Mouse (Mus musculus): ENCODE measurements around the gene Raver2. TPM values are rescaled to one million over a fixed set of nuclear protein-coding genes. Genes with fewer than 3 reads are reported as not detected.

Raver2 gene
- total RNA-seq, 2 experiments from 2014 or later = 45.3 to 48.3 TPM

- Histone ChIP-seq H3K4me3 (no peak overlapping the region), H3K27ac (no peak overlapping the region)
- TF ChIP-seq CTCF (conservative IDR thresholded peaks at IDR 0.05) = no peak
- DNase-seq (ENCODE audit: low spot score in 2 of 2) = no peak
These were observed 67.1 kb downstream of the Raver2 start for GRCm38 (mm10) chr4:101135909-101136308.

GRCm38 (mm10) chr4:101137975-101138374 is 69.2 kb downstream of the Raver2 start:
- no peak for DNase-seq (ENCODE audit: low spot score in 2 of 2)
- no peak for TF ChIP-seq CTCF (conservative IDR thresholded peaks at IDR 0.05)
- Histone ChIP-seq H3K27ac (no peak overlapping the region), H3K4me3 (no peak overlapping the region)

- TF ChIP-seq CTCF (conservative IDR thresholded peaks at IDR 0.05) = no peak
- no peak for DNase-seq (ENCODE audit: low spot score in 2 of 2)
- no peak overlapping the region for H3K4me3 ChIP-seq
These were observed 73.0 kb downstream of the Raver2 start for GRCm38 (mm10) chr4:101141768-101142167.

GRCm38 (mm10) chr4:101143901-101144300 is 75.1 kb downstream of the Raver2 start:
- no peak for TF ChIP-seq CTCF (conservative IDR thresholded peaks at IDR 0.05)
- Histone ChIP-seq H3K4me3 (no peak overlapping the region), H3K27ac (no peak overlapping the region)
- no peak for DNase-seq (ENCODE audit: low spot score in 2 of 2)

More at GRCm38 (mm10) chr4:101141768-101142167, 73.0 kb downstream of the Raver2 start:
- no peak overlapping the region for H3K27ac ChIP-seq

- DNase-seq (ENCODE audit: low spot score in 2 of 2) = no peak
- TF ChIP-seq CTCF (conservative IDR thresholded peaks at IDR 0.05) = no peak
- no peak overlapping the region for H3K27ac ChIP-seq
- H3K4me3 ChIP-seq = no peak overlapping the region
These were observed 75.6 kb downstream of the Raver2 start for GRCm38 (mm10) chr4:101144361-101144760.

GRCm38 (mm10) chr4:101144790-101145189 is 76.0 kb downstream of the Raver2 start:
- no peak overlapping the region; the same call in 1 of the 2 replicates for H3K27ac ChIP-seq
- no peak for DNase-seq (ENCODE audit: low spot score in 2 of 2)
- no peak overlapping the region for H3K4me3 ChIP-seq
- TF ChIP-seq CTCF (conservative IDR thresholded peaks at IDR 0.05) = no peak

GRCm38 (mm10) chr4:101146047-101146745 is 77.4 kb downstream of the Raver2 start:
- H3K27ac ChIP-seq = peak overlapping the region; percentile 56
- no peak overlapping the region for H3K4me3 ChIP-seq
- TF ChIP-seq CTCF (conservative IDR thresholded peaks at IDR 0.05) = peak; percentile 97
- peak; percentile 81 to 86 for DNase-seq (ENCODE audit: low spot score in 2 of 2)

GRCm38 (mm10) chr4:101146891-101147655 is 78.3 kb downstream of the Raver2 start:
- peak; percentile 59 for TF ChIP-seq CTCF (conservative IDR thresholded peaks at IDR 0.05)
- DNase-seq (ENCODE audit: low spot score in 2 of 2) = no peak
- H3K27ac ChIP-seq = peak overlapping the region; percentile 56
- H3K4me3 ChIP-seq = no peak overlapping the region

- no peak for TF ChIP-seq CTCF (conservative IDR thresholded peaks at IDR 0.05)
- H3K27ac ChIP-seq = peak overlapping the region; percentile 7; the same call in 1 of the 2 replicates
- DNase-seq (ENCODE audit: low spot score in 2 of 2) = no peak
- H3K4me3 ChIP-seq = no peak overlapping the region
These were observed 86.8 kb downstream of the Raver2 start for GRCm38 (mm10) chr4:101155541-101155940.

GRCm38 (mm10) chr4:101157476-101157875 is 88.7 kb downstream of the Raver2 start:
- no peak for DNase-seq (ENCODE audit: low spot score in 2 of 2)
- no peak for TF ChIP-seq CTCF (conservative IDR thresholded peaks at IDR 0.05)
- Histone ChIP-seq H3K27ac (0 out of 2 replicates have a peak overlapping the region, but pooled peaks have one; percentile 39), H3K4me3 (no peak overlapping the region)

- DNase-seq (ENCODE audit: low spot score in 2 of 2) = peak in 1 of 2 experiments; percentile 47
- no peak overlapping the region for H3K4me3 ChIP-seq
- peak overlapping the region; percentile 39; the same call in 1 of the 2 replicates for H3K27ac ChIP-seq
These were observed 89.5 kb downstream of the Raver2 start for GRCm38 (mm10) chr4:101158282-101158681.

GRCm38 (mm10) chr4:101159191-101159764 is 90.5 kb downstream of the Raver2 start:
- H3K4me3 ChIP-seq = no peak overlapping the region
- no peak for DNase-seq (ENCODE audit: low spot score in 2 of 2)
- no peak for TF ChIP-seq CTCF (conservative IDR thresholded peaks at IDR 0.05)
- peak overlapping the region; percentile 39; the same call in 1 of the 2 replicates for H3K27ac ChIP-seq

More at GRCm38 (mm10) chr4:101158282-101158681, 89.5 kb downstream of the Raver2 start:
- no peak for TF ChIP-seq CTCF (conservative IDR thresholded peaks at IDR 0.05)

GRCm38 (mm10) chr4:101160821-101161220 is 92.0 kb downstream of the Raver2 start:
- Histone ChIP-seq H3K4me3 (no peak overlapping the region), H3K27ac (no peak overlapping the region)
- no peak for TF ChIP-seq CTCF (conservative IDR thresholded peaks at IDR 0.05)
- DNase-seq (ENCODE audit: low spot score in 2 of 2) = no peak

Data from layer of hippocampus, adult 2 months (tissue).